Mouse (Mus musculus) liver, adult 2 months (tissue): ENCODE data around the gene Notch2. TPM values are rescaled to one million over a fixed set of nuclear protein-coding genes. Genes with fewer than 3 reads are reported as not detected.

ENCODE experiments used
- DNase-seq: peaks from one replicate; pipeline ENCODE4 v3.0.0-alpha.2; 2011; ENCODE audit warnings: low read depth, low spot score; ENCODE audit errors: extremely low read depth
- H3K27ac ChIP-seq: fragments of 200-500 bp; replicated peaks from 2 replicates; pipeline ENCODE4 v1.5.1; 2012; ENCODE audit warnings: low read depth, mild to moderate bottlenecking, control low read depth, inconsistent platforms, low read length; ENCODE audit not compliant: insufficient read depth
- H3K27me3 ChIP-seq: fragments of 200-500 bp; 2 replicates; pipeline ENCODE4 v1.6.1; 2012; ENCODE audit warnings: mild to moderate bottlenecking, moderate library complexity, low read length, inconsistent platforms; ENCODE audit not compliant: control insufficient read depth, insufficient read depth
- H3K36me3 ChIP-seq: fragments of 200-500 bp; 2 replicates; pipeline ENCODE4 v1.6.1; 2012; ENCODE audit warnings: low read length, inconsistent platforms; ENCODE audit not compliant: control insufficient read depth, insufficient read depth
- H3K4me1 ChIP-seq: fragments of 200-500 bp; 2 replicates; pipeline ENCODE4 v1.6.1; 2011; ENCODE audit warnings: low read length; ENCODE audit not compliant: control insufficient read depth, insufficient read depth
- H3K4me3 ChIP-seq: fragments of 200-500 bp; 2 replicates; pipeline ENCODE4 v1.5.1; 2011; ENCODE audit warnings: low read depth, mild to moderate bottlenecking, control low read depth, low read length, moderate library complexity; ENCODE audit not compliant: insufficient read depth
- H3K79me2 ChIP-seq: fragments of 200-500 bp; 2 replicates; pipeline ENCODE4 v1.6.1; 2012; ENCODE audit warnings: inconsistent platforms, mild to moderate bottlenecking, low read length, moderate library complexity; ENCODE audit not compliant: control insufficient read depth, insufficient read depth
- H3K9ac ChIP-seq: fragments of 200-500 bp; 2 replicates; pipeline ENCODE4 v1.6.1; 2012; ENCODE audit warnings: low read depth, mild to moderate bottlenecking, control low read depth, inconsistent platforms, low read length
- CTCF ChIP-seq: fragments of 200-500 bp; IDR thresholded peaks from 2 replicates; pipeline ENCODE4 v1.5.1; 2011; ENCODE audit warnings: low read depth, low read length, control low read depth
- POLR2A ChIP-seq: fragments of 200-500 bp; IDR thresholded peaks from 2 replicates; pipeline ENCODE4 v1.6.1; 2011; ENCODE audit warnings: low read length, control low read depth; ENCODE audit not compliant: insufficient read depth; ENCODE audit errors: extremely low read depth
- WGBS: fragments of 180-500 bp; shearing (Covaris S2); methylation state at CpG from one replicate; pipeline ENCODE4 v1.1.7; 2018; 5-methylcytosine and 5-hydroxymethylcytosine counted together
- polyA plus RNA-seq: library from polyadenylated mRNA; depleted of rRNA; stranded (reverse); fragments of >200 nt; gene quantifications from 2 replicates; pipeline ENCODE4 v1.2.3, GENCODE M21; 2012
- total RNA-seq: library from RNA; depleted of rRNA; stranded (reverse); fragments of >200 nt; gene quantifications from 2 replicates; pipeline ENCODE4 v1.2.3, GENCODE M21; 2014

Gene Notch2
- total and polyA plus RNA-seq, 2 experiments: 12.5 to 16.0 TPM

DNA sequence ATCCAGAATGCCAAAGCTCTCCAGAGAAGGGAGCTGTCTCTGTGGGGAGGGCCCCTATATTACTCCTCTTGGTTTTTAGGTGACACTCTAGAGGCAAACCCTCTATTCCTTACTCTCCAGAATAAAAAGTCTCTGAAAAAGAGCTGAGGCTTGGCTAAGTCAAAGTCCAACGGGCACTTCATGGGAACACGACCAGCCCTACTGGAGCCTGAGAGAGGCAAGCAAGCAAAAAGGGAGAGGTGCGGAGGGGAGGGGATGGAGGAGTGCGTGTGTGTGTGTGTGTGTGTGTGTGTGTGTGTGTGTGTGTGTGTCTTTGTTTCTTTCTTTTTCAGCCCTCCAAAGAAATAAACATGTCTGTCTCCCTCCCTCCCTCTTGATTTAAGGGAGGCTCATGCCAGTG, 24.6 kb upstream of the Notch2 start:
- TF ChIP-seq CTCF (no peak), POLR2A (no peak)
- Histone ChIP-seq H3K79me2 (no peaks in the 10 kb centered on the region), H3K4me1 (peaks cover 9% of the 10 kb centered on the region), H3K4me3 (no peak overlapping the region), H3K27me3 (no peaks in the 10 kb centered on the region), H3K9ac (no peak overlapping the region), H3K27ac (peak overlapping the region; percentile 54), H3K36me3 (no peaks in the 10 kb centered on the region)
- 25% methylated on average over 4 of the region's 4 CpGs for WGBS
- DNase-seq: peak; percentile 62

DNA sequence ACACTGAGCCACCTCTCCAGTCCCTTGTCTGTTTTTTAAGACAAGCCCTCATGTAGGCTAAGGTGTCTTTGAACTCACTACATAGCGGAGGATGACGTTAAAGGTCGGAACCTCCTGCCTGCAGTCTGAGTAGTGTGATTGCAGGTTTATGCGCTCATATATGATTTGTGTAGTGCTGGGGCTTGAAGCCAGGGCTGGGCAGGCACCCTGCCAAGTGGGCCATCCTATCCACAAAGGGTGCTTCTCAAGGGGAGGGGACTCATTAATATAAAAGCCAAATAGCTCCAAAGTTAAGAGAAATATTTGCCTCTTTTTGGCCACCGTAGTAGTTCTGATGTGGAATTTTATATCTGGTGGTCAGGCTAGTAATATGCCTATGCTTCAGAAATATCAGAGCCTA, 22.8 kb upstream of the Notch2 start:
- DNase-seq: no peak

DNA sequence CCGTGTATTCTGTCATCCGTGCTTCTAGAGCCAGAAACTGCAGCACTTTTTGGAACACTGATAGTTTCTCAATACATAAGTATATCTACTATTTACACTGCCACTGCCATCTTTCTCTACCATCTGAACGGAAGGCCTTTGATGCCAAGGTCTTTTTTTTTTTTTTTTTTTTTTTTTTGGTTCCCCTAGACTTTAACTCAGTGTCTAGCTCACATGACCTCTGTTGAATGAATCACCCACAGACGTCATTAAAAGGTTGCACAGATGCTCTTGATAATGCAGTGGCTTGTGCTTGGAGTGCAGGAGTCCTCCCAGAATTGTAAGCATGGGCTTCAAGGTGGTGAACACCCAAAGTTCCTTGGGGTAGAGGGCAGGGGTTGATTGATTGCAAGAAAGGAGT, 21.0 kb upstream of the Notch2 start:
- no peak overlapping the region for H3K4me3 ChIP-seq
- H3K36me3 ChIP-seq: no peaks in the 10 kb centered on the region
- 55% methylated on average over 4 of the region's 4 CpGs for WGBS
- no peak for TF ChIP-seq POLR2A
- TF ChIP-seq CTCF: no peak
- no peak for DNase-seq
- H3K27ac ChIP-seq: no peak overlapping the region
- no peaks in the 10 kb centered on the region for H3K27me3 ChIP-seq
- no peaks in the 10 kb centered on the region for H3K79me2 ChIP-seq
- peaks cover 7% of the 10 kb centered on the region for H3K4me1 ChIP-seq
- H3K9ac ChIP-seq: no peak overlapping the region

More for the DNA sequence above, 22.8 kb upstream of the Notch2 start:
- Histone ChIP-seq H3K9ac (no peak overlapping the region), H3K27me3 (no peaks in the 10 kb centered on the region), H3K79me2 (no peaks in the 10 kb centered on the region), H3K4me1 (peaks cover 7% of the 10 kb centered on the region), H3K36me3 (no peaks in the 10 kb centered on the region), H3K4me3 (no peak overlapping the region), H3K27ac (no peak overlapping the region)
- 93% methylated on average over 5 of the region's 5 CpGs for WGBS
- TF ChIP-seq CTCF (no peak), POLR2A (no peak)

DNA sequence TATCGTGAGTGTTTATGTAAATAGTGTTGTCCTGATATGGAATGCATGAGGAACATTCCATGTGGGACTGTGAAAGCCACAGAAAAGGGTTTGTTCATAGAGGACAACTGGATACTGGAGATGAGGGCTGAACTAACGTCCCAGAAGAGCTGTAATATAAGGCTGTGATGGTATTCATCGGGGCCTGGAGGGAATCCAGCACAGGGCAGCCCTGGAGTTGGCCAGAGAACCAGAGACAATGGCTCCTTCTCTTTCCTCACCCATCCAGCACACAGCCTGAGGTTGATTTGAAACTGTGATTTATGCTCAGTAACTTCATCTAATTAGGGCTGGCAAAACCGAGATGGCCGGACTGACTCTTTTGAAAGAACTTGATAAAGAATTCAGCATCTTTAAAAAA, 20.1 kb upstream of the Notch2 start:
- no peak for DNase-seq
- Histone ChIP-seq H3K9ac (no peak overlapping the region), H3K4me1 (peaks cover 7% of the 10 kb centered on the region), H3K27me3 (no peaks in the 10 kb centered on the region), H3K79me2 (no peaks in the 10 kb centered on the region), H3K36me3 (no peaks in the 10 kb centered on the region), H3K27ac (no peak overlapping the region), H3K4me3 (no peak overlapping the region)
- no peak for TF ChIP-seq POLR2A
- WGBS: 76% methylated on average over 5 of the region's 5 CpGs

DNA sequence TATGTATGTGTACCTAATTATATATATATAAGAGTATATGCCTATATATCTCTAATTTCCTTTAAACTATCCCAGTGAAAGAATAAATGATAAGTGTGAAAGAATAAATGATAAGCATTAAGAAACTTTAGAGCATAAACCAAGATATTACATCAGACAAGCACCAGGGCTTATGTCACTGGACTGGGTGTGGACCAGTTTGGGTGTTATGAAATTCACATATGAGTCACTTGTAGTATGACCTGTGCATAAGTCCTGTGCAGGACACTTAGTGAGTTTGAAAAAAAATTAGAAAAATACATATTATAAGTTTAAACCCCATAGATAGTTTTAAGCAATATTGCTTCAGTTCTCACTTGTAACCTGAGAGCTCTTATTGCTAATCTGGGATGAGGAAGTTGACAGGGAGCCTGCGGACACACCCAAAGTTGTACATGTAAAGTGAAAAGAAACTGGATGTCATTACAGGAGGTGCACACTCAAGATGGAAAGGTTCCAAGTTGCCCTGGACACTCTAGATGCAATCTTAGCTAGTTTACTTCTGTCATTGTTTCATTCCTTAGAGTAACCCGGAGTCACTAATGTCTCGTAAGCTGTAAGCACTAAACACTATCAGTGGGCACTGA, 19.3 kb upstream of the Notch2 start:
- H3K36me3 ChIP-seq: no peaks in the 10 kb centered on the region
- DNase-seq: no peak
- H3K79me2 ChIP-seq: no peaks in the 10 kb centered on the region
- no peak overlapping the region for H3K4me3 ChIP-seq
- H3K9ac ChIP-seq: no peak overlapping the region
- TF ChIP-seq POLR2A (no peak), CTCF (no peak)
- no peaks in the 10 kb centered on the region for H3K27me3 ChIP-seq
- no peaks in the 10 kb centered on the region for H3K4me1 ChIP-seq
- 90% methylated on average over 3 of the region's 3 CpGs for WGBS
- H3K27ac ChIP-seq: no peak overlapping the region

DNA sequence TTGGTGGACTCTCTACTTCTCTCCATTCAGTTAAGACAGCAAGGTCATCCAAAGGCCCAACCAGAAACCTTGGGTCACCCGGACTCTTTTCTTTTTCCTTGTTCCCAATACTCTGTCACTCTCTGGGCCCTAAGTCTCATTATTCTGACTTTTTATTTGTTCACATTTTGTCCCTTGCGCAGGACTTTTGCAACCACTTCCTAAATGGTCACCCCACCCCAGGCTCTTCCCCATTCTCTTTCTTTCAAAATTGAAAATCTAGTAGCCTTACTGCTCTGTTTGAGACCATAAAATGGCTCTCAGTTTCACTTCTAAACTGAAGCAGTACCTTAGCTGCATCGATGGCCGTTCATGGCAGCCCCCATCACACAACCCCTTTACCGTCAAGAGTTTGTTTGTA, 18.5 kb upstream of the Notch2 start:
- no peaks in the 10 kb centered on the region for H3K27me3 ChIP-seq
- WGBS: 84% methylated on average over 5 of the region's 5 CpGs
- no peak overlapping the region for H3K4me3 ChIP-seq
- no peak overlapping the region for H3K27ac ChIP-seq
- DNase-seq: no peak
- TF ChIP-seq POLR2A: no peak
- no peak for TF ChIP-seq CTCF
- H3K4me1 ChIP-seq: no peaks in the 10 kb centered on the region
- H3K36me3 ChIP-seq: no peaks in the 10 kb centered on the region
- no peak overlapping the region for H3K9ac ChIP-seq
- no peaks in the 10 kb centered on the region for H3K79me2 ChIP-seq
